8 mouse cellular contexts compared by ENCODE assay signal in genomic region chr19:58455496-58456061, GRCm38 (mm10). TPM values are rescaled to one million over a fixed set of nuclear protein-coding genes. Genes with fewer than 3 reads are reported as not detected.
DNase-seq lines count a peak whose midpoint lies in the region; ATAC-seq and TF ChIP-seq lines count a peak whose summit lies in the region.

TSS of gene Gfra1 (minus strand) at chr19:58455909.

- intact Hi-C loops in heart, postnatal 25 days (cut with DNase I), result no loop called here

- no peaks in the 10 kb centered on the region for H3K9me3 ChIP-seq in ES-E14 (ENCODE audit: control insufficient read depth, insufficient read depth, low read depth, low read length)
- no peaks in the 10 kb centered on the region for H3K9me3 ChIP-seq in liver, embryonic 16.5 days (replicated peaks; ENCODE audit: control insufficient read depth, low read length)

- no peak for TF ChIP-seq CTCF in bone marrow, adult 2 months (IDR thresholded peaks at IDR 0.05; ENCODE audit: control insufficient read depth, insufficient read depth, low read length)
- TF ChIP-seq CTCF in layer of hippocampus, adult 2 months (conservative IDR thresholded peaks at IDR 0.05), result peak; percentile 65

- ATAC-seq in frontal cortex, adult (ENCODE audit: low TSS enrichment), result peak; percentile 56
- ATAC-seq in liver, embryonic 16.5 days (ENCODE audit: low read depth), result no peak
- ATAC-seq in inflammation-experienced regulatory T-cells, adult 6 months, result no peak

- peaks cover 51% of the 10 kb centered on the region for H3K27me3 ChIP-seq in liver, embryonic 16.5 days (ENCODE audit: control insufficient read depth, insufficient read depth, low read depth, low read length)

- in situ Hi-C loops in ES-E14 (cut with MboI; ENCODE audit: low sequenced_read_pairs in 2 of 2, unreplicated experiment in 2 of 2), result no loop called here

- DNase-seq in ES-E14 (ENCODE audit: low read depth, low spot score), result peak; percentile 29
- peak; percentile 10 for DNase-seq in heart, postnatal 25 days (ENCODE audit: low spot score)
- DNase-seq in layer of hippocampus, adult 2 months (ENCODE audit: low spot score in 2 of 2), result peak; percentile 31 to 43
- DNase-seq in retina, postnatal 1 day, result peak; percentile 85

- H3K36me3 ChIP-seq in ES-E14 (ENCODE audit: control insufficient read depth, insufficient read depth, low read length, poor library complexity, severe bottlenecking), result no peaks in the 10 kb centered on the region
- no peaks in the 10 kb centered on the region for H3K36me3 ChIP-seq in liver, embryonic 16.5 days (ENCODE audit: control insufficient read depth, insufficient read depth)

- peak within 1 kb of the TSS; percentile 43 to 62 for H3K4me3 ChIP-seq in ES-E14 (ENCODE audit: insufficient read depth in 1 of 2, low read depth in 1 of 2, low read length in 2 of 2, poor library complexity in 1 of 2, severe bottlenecking in 1 of 2)
- H3K4me3 ChIP-seq in bone marrow, adult 2 months (replicated peaks; ENCODE audit: control insufficient read depth, low read depth, low read length), result peak within 1 kb of the TSS; percentile 60
- H3K4me3 ChIP-seq in layer of hippocampus, adult 2 months, result peak within 1 kb of the TSS; percentile 73
- peak within 1 kb of the TSS; percentile 56 for H3K4me3 ChIP-seq in liver, embryonic 16.5 days (ENCODE audit: low read depth, low read length)

- TF ChIP-seq POLR2A in bone marrow, adult 2 months (IDR thresholded peaks at IDR 0.05; ENCODE audit: borderline replicate concordance, control insufficient read depth, low read depth, low read length), result no peak; the same call in 1 of the 2 replicates

- peak within 1 kb of the TSS; percentile 7; the same call in 1 of the 2 replicates for H3K9ac ChIP-seq in ES-E14 (ENCODE audit: insufficient read depth, low read depth, low read length, poor library complexity, severe bottlenecking)
- peak within 1 kb of the TSS; percentile 46 for H3K9ac ChIP-seq in liver, embryonic 16.5 days (ENCODE audit: low read depth, low read length)

- H3K4me1 ChIP-seq in ES-E14 (ENCODE audit: control insufficient read depth in 2 of 2, insufficient read depth in 2 of 2, low read length in 2 of 2, poor library complexity in 1 of 2), result peaks cover 0 to 5% of the 10 kb centered on the region in 2 experiments; a peak in 1 of 4 replicates
- H3K4me1 ChIP-seq in bone marrow, adult 2 months (ENCODE audit: control insufficient read depth, insufficient read depth, low read length), result peaks cover 2% of the 10 kb centered on the region; the same call in 1 of the 2 replicates
- H3K4me1 ChIP-seq in liver, embryonic 16.5 days (ENCODE audit: control insufficient read depth, low read depth, low read length), result no peaks in the 10 kb centered on the region; the same call in 1 of the 2 replicates

- H3K4me2 ChIP-seq in liver, embryonic 16.5 days (ENCODE audit: low read depth, low read length), result peak within 1 kb of the TSS; percentile 66

- WGBS in bone marrow, adult 2 months, result under 1% methylated on average over 31 of the region's 31 CpGs
- WGBS in liver, embryonic 16.5 days (ENCODE audit: insufficient replicate concordance), result under 1% methylated on average over 31 of the region's 31 CpGs

- H3K27ac ChIP-seq in ES-E14 (ENCODE audit: insufficient read depth, low read depth, low read length, poor library complexity, severe bottlenecking), result no peak within 1 kb of the TSS
- H3K27ac ChIP-seq in bone marrow, adult 2 months (ENCODE audit: control insufficient read depth, insufficient read depth, low read depth, low read length, poor library complexity), result 0 out of 2 replicates have a peak within 1 kb of the TSS, but pooled peaks have one; percentile 37
- H3K27ac ChIP-seq in layer of hippocampus, adult 2 months, result peak within 1 kb of the TSS; percentile 92
- H3K27ac ChIP-seq in liver, embryonic 16.5 days (ENCODE audit: low read length), result no peak within 1 kb of the TSS

TF ChIP-seq in ES-E14, 5 proteins besides CTCF, POLR2A, EP300 and RAD21:
- TF ChIP-seq ZC3H11A (IDR thresholded peaks at IDR 0.05; ENCODE audit: borderline replicate concordance, low read depth, low read length), result no peak
- no peak for TF ChIP-seq HCFC1 (IDR thresholded peaks at IDR 0.05; ENCODE audit: borderline replicate concordance, insufficient read depth, low read length)
- TF ChIP-seq ZNF384 (IDR thresholded peaks at IDR 0.05; ENCODE audit: low read depth, low read length), result no peak
- TF ChIP-seq MAFK (IDR thresholded peaks at IDR 0.05; ENCODE audit: insufficient read depth, low read depth, low read length), result no peak
- TF ChIP-seq CHD2 (IDR thresholded peaks at IDR 0.05; ENCODE audit: low read depth, low read length), result no peak

RNA-seq across cellular contexts. Expression of gene Gfra1, which starts in this region (rescaled TPM):
- total RNA-seq in ES-E14 (2012; rRNA removed), result 3.5 and 6.3 TPM in 2 replicates
- 0.83 and 2.4 TPM in 2 replicates for polyA plus RNA-seq in bone marrow, adult 2 months (2011; ENCODE audit: insufficient read depth, insufficient read length, low replicate concordance, missing spikeins)
- total RNA-seq in heart, postnatal 25 days (2021), result 1 to 10 TPM; 3.5 to 3.6 TPM
- 10 to 100 TPM; 59.6 to 67.1 TPM for total RNA-seq in layer of hippocampus, adult 2 months (2021)
- polyA plus RNA-seq in liver, embryonic 16.5 days (2015; fragmentation: Nextera tagmentation; extraction: Ambion mirVana), result 7.2 and 7.4 TPM in 2 replicates
- polyA plus RNA-seq in inflammation-experienced regulatory T-cells, adult 6 months (2017; shearing (Covaris generic)), result 1 to 10 TPM in 1 of 3 experiments, under 1 TPM in 2; 0.15 to 1.8 (median 0.63) TPM

Comparison
In these comparisons a context has a peak if more than half of its experiments do, and no peak if none do; other contexts are left out.
1. DNase-seq: peak in every context shown above with its lines; median percentile 85 in retina, postnatal 1 day; 37 in layer of hippocampus, adult 2 months; 29 in ES-E14; 10 in heart, postnatal 25 days.
2. H3K27ac ChIP-seq: peak in bone marrow, adult 2 months (single experiment) and layer of hippocampus, adult 2 months (single experiment); none in ES-E14 (single experiment) and liver, embryonic 16.5 days (single experiment).
3. Peak in every context shown above with its lines, with median percentiles within 50 percentile points of each other: H3K4me3 ChIP-seq.